Mouse (Mus musculus) heart, embryonic 14.5 days (tissue): ENCODE measurements around the gene Ddx58. TPM values are rescaled to one million over a fixed set of nuclear protein-coding genes. Genes with fewer than 3 reads are reported as not detected.

Source experiments
- ATAC-seq: fragments of 200-750 bp; cut with Nextera tagmentation; 2 replicates; pipeline ENCODE4 v1.8.0; 2017; ENCODE audit warnings: low read depth, moderate TSS enrichment; ENCODE audit not compliant: insufficient number of reproducible peaks, insufficient read depth, low FRiP score
- H3K27ac ChIP-seq, 2 experiments: fragments of 200-500 bp in 1 of 2; fragments of 300-500 bp in 1 of 2; sonication (generic) in 1 of 2; replicated peaks in 1 of 2; 2 replicates each; pipeline ENCODE4 v1.5.1; 2012 to 2014; ENCODE audit warnings: low read depth in 2 of 2, low read length in 2 of 2, control low read depth in 1 of 2, mild to moderate bottlenecking in 1 of 2, mixed read lengths in 1 of 2; ENCODE audit not compliant: control insufficient read depth in 1 of 2, insufficient read depth in 1 of 2
- H3K27me3 ChIP-seq: fragments of 300-500 bp; sonication (generic); 2 replicates; pipeline ENCODE4 v1.6.1; 2014; ENCODE audit warnings: mild to moderate bottlenecking, low read length, control low read depth; ENCODE audit not compliant: control insufficient read depth, insufficient read depth
- H3K36me3 ChIP-seq: fragments of 300-500 bp; sonication (generic); 2 replicates; pipeline ENCODE4 v1.6.1; 2014; ENCODE audit warnings: mild to moderate bottlenecking, control low read depth, low read length, mixed read lengths; ENCODE audit not compliant: control insufficient read depth, insufficient read depth
- H3K4me1 ChIP-seq, 2 experiments: fragments of 200-500 bp in 1 of 2; fragments of 300-500 bp in 1 of 2; sonication (generic) in 1 of 2; 2 replicates each; pipeline ENCODE4 v1.6.1; 2012 to 2014; ENCODE audit warnings: low read length in 2 of 2, control low read depth in 1 of 2, mixed read lengths in 1 of 2; ENCODE audit not compliant: control insufficient read depth in 2 of 2, insufficient read depth in 2 of 2
- H3K4me2 ChIP-seq: fragments of 300-500 bp; sonication (generic); 2 replicates; pipeline ENCODE4 v1.6.1; 2014; ENCODE audit warnings: mild to moderate bottlenecking, low read length
- H3K4me3 ChIP-seq, 2 experiments: fragments of 200-500 bp in 1 of 2; fragments of 300-500 bp in 1 of 2; sonication (generic) in 1 of 2; 2 replicates each; pipeline ENCODE4 v1.5.1; 2012 to 2014; ENCODE audit warnings: low read length in 2 of 2, mild to moderate bottlenecking in 2 of 2, control low read depth in 1 of 2, low read depth in 1 of 2, moderate library complexity in 1 of 2; ENCODE audit not compliant: control insufficient read depth in 1 of 2, insufficient read depth in 1 of 2
- H3K9ac ChIP-seq: fragments of 300-500 bp; sonication (generic); 2 replicates; pipeline ENCODE4 v1.6.1; 2014; ENCODE audit warnings: mild to moderate bottlenecking, low read length
- H3K9me3 ChIP-seq: fragments of 300-500 bp; sonication (generic); 2 replicates; pipeline ENCODE4 v1.6.1; 2016; ENCODE audit warnings: low read length, control low read depth; ENCODE audit not compliant: control insufficient read depth
- WGBS: fragments of 180-500 bp; shearing (Covaris S2); extraction: QIAGEN DNeasy Blood & Tissue Kit; methylation state at CpG from one replicate; pipeline ENCODE4 v1.1.7; 2014; 5-methylcytosine and 5-hydroxymethylcytosine counted together
- polyA plus RNA-seq: library from polyadenylated mRNA; unstranded; fragments of >200 nt; fragmentation: Nextera tagmentation; extraction: Ambion mirVana; gene quantifications from 2 replicates; pipeline ENCODE4 v1.2.1, GENCODE M21; 2014

The Ddx58 gene
- polyA plus RNA-seq, 1 experiment from 2014 or later = 10.4 TPM

DNA sequence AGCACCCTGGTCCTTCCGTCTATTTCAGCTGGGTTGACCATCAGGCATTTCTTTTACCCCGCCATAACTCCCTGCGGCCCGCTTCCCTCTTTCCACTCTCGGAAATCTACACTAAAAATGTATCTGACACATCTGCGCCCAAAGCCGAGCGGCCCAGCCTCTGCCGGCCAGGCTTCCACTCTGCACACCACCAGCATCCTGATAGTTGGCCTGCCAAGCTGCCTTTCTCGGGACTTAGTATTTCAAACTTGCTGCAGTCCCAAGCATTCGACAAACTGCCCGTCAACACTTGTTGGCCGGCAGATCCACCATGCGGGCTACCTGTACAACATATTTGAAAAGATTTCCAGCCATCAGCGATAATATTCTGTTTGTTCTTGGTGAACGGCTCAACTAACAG is 29.2 kb upstream of the Ddx58 start:
- H3K9ac ChIP-seq = peak overlapping the region; percentile 98
- no peak for ATAC-seq
- no peaks in the 10 kb centered on the region for H3K9me3 ChIP-seq
- peak overlapping the region; percentile 91 to 99 for H3K4me3 ChIP-seq
- WGBS = under 1% methylated on average over 16 of the region's 16 CpGs
- peaks cover 50% of the 10 kb centered on the region for H3K36me3 ChIP-seq
- H3K4me2 ChIP-seq = peak overlapping the region; percentile 91
- H3K27ac ChIP-seq = peak overlapping the region; percentile 99 to 100
- no peaks in the 10 kb centered on the region for H3K27me3 ChIP-seq
- H3K4me1 ChIP-seq = peaks cover 10 to 17% of the 10 kb centered on the region in 2 experiments

DNA sequence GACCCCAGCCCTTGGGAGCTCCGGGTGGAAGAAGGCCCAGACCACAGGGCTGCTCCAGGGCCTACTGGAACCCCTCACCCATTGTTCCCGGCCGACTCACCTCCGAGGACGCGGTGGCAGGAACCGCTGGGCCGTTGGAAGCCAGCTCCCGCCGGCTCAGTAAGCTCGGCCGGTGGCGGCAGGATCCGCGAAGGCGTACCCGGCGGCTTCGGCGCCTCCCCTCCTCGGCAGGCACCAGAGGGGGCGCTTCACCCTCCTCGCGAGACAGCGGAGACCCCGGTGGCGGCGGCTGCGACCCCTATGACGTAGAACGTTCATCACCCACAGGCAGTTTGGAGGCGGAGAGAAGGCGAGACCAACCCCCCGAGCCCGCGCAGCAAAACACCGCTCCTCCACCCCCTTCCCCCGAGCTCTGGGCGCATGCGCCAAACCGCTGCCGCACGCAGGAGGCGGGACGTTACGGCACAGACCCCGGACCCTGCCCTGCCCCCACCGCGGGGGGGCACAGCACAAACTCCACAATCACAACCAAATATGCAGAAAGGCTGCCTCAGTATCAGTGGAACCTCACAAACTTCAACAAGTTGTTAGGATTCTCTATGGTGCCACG is 28.7 kb upstream of the Ddx58 start:
- H3K27me3 ChIP-seq = no peaks in the 10 kb centered on the region
- peak overlapping the region; percentile 91 to 99 for H3K4me3 ChIP-seq
- H3K4me2 ChIP-seq = peak overlapping the region; percentile 91
- H3K4me1 ChIP-seq = peaks cover 10 to 17% of the 10 kb centered on the region in 2 experiments
- H3K9me3 ChIP-seq = no peaks in the 10 kb centered on the region
- peaks cover 45% of the 10 kb centered on the region for H3K36me3 ChIP-seq
- under 1% methylated on average over 48 of the region's 50 CpGs for WGBS
- H3K27ac ChIP-seq = peak overlapping the region; percentile 99 to 100
- peak overlapping the region; percentile 98 for H3K9ac ChIP-seq
- peak; percentile 68 for ATAC-seq

- Histone ChIP-seq H3K27ac (peak overlapping the region; percentile 62 to 99), H3K9me3 (no peaks in the 10 kb centered on the region), H3K4me2 (peak overlapping the region; percentile 91), H3K4me3 (peak overlapping the region; percentile 91 to 99), H3K4me1 (peaks cover 10 to 17% of the 10 kb centered on the region in 2 experiments), H3K9ac (peak overlapping the region; percentile 98), H3K36me3 (peaks cover 45% of the 10 kb centered on the region), H3K27me3 (no peaks in the 10 kb centered on the region)
- no peak for ATAC-seq
- 56% methylated on average over 7 of the region's 7 CpGs for WGBS
Observed at GRCm38 (mm10) chr4:40267681-40268080, 28.1 kb upstream of the Ddx58 start.

DNA sequence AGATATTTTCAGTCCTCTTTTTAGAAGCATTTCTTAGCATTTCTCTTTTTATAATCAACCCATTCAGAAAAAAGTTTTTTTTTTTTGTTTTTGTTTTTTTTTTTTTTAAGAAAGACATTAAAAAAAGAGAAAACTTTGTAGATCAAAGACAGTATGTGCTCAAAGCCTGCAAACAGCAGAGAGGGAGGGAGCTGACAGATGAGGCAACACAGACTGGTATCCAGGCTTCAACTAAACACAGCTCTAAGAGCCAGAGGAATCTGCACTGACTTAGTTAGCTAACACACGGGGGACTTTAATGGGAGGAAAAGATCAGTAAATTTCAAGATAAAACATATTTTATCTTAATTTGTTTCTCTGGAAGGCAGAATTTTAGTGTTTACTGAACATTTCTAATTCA is 24.7 kb upstream of the Ddx58 start:
- no peak overlapping the region for H3K4me2 ChIP-seq
- no peak for ATAC-seq
- WGBS = 40% methylated on average over 1 of the region's 1 CpGs
- H3K9ac ChIP-seq = no peak overlapping the region
- H3K36me3 ChIP-seq = peaks cover 62% of the 10 kb centered on the region
- peaks cover 5 to 17% of the 10 kb centered on the region in 2 experiments; a peak in 3 of 4 replicates for H3K4me1 ChIP-seq
- no peak overlapping the region for H3K4me3 ChIP-seq
- H3K9me3 ChIP-seq = no peaks in the 10 kb centered on the region
- no peaks in the 10 kb centered on the region for H3K27me3 ChIP-seq
- no peak overlapping the region for H3K27ac ChIP-seq

DNA sequence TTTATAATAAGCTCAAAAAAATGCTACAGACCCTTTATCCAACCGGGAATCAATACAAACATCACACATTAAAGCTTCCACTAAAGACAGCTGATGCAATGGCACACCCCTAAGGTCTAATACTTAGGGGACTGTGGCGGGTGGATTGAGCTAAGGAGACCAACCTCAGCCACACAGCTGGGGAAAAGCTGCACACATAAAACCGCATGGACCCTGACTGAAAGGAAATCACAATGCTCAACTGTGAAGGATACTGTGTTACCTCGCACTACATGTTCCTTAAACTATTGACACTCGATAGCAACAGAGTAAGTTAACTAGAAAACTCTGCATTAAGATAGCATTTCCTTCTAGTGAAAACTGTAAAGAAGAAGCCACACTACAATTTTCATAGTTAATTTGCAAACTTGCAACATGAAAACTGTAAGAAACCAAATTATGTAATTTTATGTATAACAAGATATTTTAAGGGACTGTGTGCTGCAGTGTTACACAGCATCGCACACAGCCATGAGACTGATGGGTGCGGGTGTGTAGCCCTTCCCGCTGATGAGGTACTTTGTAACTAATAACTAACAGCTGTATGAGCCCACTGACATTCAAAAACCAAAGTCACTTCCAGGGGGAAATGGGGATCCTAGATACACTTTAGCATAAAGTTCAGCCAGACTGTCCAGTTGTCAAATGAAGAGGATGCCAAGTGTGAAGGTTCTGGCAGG is 14.9 kb upstream of the Ddx58 start:
- Histone ChIP-seq H3K9me3 (no peaks in the 10 kb centered on the region), H3K27ac (peak overlapping the region in 1 of 2 experiments; percentile 6; a peak in 1 of 4 replicates), H3K36me3 (peaks cover 7% of the 10 kb centered on the region), H3K9ac (no peak overlapping the region), H3K4me3 (no peak overlapping the region), H3K27me3 (no peaks in the 10 kb centered on the region), H3K4me2 (no peak overlapping the region), H3K4me1 (peaks cover 0 to 7% of the 10 kb centered on the region in 2 experiments; a peak in 1 of 4 replicates)
- WGBS = 89% methylated on average over 8 of the region's 8 CpGs
- no peak for ATAC-seq

GRCm38 (mm10) chr4:40253766-40254165 is 14.1 kb upstream of the Ddx58 start:
- H3K27me3 ChIP-seq = no peaks in the 10 kb centered on the region
- no peaks in the 10 kb centered on the region for H3K9me3 ChIP-seq
- no peak overlapping the region for H3K9ac ChIP-seq
- WGBS = 40% methylated on average over 2 of the region's 2 CpGs
- H3K27ac ChIP-seq = no peak overlapping the region
- no peak overlapping the region for H3K4me2 ChIP-seq
- ATAC-seq = no peak
- no peak overlapping the region for H3K4me3 ChIP-seq
- peaks cover 0 to 7% of the 10 kb centered on the region in 2 experiments; a peak in 1 of 4 replicates for H3K4me1 ChIP-seq
- no peaks in the 10 kb centered on the region; the same call in 1 of the 2 replicates for H3K36me3 ChIP-seq

GRCm38 (mm10) chr4:40250984-40251383 is 11.4 kb upstream of the Ddx58 start:
- Histone ChIP-seq H3K27ac (no peak overlapping the region), H3K4me2 (no peak overlapping the region), H3K4me1 (peaks cover 0 to 7% of the 10 kb centered on the region in 2 experiments; a peak in 1 of 4 replicates), H3K4me3 (no peak overlapping the region), H3K9ac (no peak overlapping the region), H3K27me3 (no peaks in the 10 kb centered on the region), H3K36me3 (no peaks in the 10 kb centered on the region), H3K9me3 (no peaks in the 10 kb centered on the region)
- no peak for ATAC-seq
- WGBS = 86% methylated on average over 5 of the region's 5 CpGs
